Mouse (Mus musculus) embryo, embryonic 9.5 days (tissue): Measurements from ENCODE around the gene Olfr222.

Source experiments
- DNase-seq: peaks from one replicate; pipeline ENCODE4 v3.0.0-alpha.2; 2017; ENCODE audit errors: extremely low spot score

Olfr222 gene

GRCm38 (mm10) chr11:59541324-59541723, 34.7 kb downstream of the Olfr222 start, which contains the start of gene Nlrp3:
Gene Nlrp3 (plus strand): TSS chr11:59541568.
- no peak for DNase-seq

DNA sequence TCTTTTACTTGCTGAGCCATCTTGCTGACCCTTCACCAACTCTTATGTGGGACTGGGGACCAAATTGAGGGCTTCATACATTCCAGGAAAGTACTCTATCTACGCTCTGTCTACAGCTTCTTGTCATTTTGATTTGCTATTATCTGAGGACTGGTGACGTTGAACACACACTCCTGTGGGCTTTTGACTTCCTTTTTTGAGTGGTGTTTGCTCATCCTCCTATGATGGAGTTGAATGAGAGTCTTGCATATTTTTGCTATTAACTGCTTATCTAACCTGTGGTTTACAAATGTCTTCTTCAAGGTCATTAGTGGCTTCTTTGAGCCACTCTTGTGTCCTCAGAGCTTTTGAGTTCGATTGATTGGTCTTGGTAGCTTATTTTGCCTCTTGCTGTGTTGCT, 35.9 kb downstream of the Olfr222 start:
- DNase-seq, result no peak

DNA sequence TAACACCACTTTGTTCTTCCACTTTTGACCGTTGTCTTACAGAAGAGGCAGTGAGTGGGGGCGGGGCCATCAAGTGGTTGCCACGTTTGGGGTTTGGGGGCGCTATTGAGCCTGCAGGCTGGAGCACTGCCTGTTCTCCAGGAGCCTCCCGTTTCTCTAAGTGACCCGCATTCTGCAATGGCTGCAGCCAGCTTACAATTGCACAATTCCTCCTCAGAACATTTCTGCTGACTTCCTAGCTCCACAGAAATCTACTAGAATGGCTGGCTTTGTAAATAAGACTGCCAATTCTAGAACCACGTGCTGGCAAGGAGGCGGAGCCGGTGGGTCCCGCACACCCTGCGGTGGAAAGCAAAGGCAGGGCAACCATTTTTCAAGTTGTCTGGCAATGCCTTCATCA, 37.6 kb downstream of the Olfr222 start:
- no peak for DNase-seq

DNA sequence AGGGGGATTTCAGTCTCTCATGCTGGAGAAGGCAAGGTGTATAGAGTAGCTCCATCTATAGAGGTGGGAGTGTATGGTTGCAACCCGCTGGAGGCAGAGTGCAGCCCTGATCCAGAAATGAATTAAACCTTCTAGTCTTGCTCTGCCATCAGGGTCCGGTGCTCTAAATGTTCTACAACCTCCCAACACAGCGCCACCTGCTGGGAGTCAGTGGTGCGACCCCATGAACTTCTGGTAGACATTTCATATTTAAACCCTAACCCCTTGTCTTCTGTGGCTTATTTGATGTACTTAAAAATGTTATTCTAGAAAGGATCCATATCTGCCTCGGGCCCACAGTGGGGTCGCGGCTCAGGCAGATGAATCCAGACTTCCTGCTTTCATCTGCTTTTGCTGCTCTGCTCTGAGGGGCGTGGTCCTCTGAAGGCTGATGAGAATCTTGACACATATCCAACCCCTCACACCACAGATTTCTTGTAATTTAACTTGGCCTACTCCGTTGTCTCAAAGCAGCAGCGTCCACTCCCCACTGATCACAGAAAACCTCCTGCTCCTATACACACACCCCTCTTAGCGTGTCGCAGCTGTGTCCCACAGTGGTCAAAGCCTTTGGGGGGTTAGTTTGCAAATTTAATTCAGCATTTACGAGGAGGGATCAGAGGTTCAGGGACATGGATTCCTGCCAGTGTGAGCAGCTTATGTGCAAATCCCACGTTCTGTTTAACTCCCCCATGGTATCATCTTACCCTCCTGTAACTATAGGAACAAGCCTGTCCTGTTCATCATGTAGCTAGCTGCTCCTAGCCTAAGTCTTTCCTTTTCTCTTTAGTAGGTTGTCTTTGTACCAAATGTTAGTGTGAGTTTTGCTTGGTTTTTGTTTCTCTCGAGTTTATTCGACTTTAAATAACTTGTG, 38.6 kb downstream of the Olfr222 start:
- DNase-seq, result no peak

- DNase-seq, result no peak
Measured at GRCm38 (mm10) chr11:59531562-59531961, 44.5 kb downstream of the Olfr222 start.

- DNase-seq, result peak; percentile 31
Measured at GRCm38 (mm10) chr11:59530870-59531535, 45.0 kb downstream of the Olfr222 start.

DNA sequence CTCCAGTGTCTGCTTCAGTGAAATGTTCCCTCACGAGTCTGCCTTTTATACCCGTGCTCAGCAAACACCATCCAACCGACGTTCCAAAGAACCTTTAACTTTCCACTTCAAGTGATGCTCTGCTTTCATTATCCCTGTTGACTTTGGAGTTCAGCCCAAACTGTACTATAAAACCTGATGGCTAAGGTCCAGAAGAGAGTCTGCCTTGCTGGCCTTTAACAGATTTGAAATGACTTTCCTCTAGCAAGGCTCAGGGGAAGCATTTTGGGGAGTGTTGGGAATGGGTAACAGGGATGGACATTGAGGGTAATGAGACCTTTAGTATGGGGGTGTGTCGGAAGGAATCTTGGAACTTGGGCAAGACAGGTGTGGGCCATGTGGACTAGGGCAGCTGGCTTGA, 45.8 kb downstream of the Olfr222 start:
- no peak for DNase-seq

GRCm38 (mm10) chr11:59526472-59527080, 49.5 kb downstream of the Olfr222 start, which contains the start of gene Zkscan17:
Gene Zkscan17 (minus strand): TSS chr11:59526751.
- no peak for DNase-seq

GRCm38 (mm10) chr11:59525237-59525636, 50.8 kb downstream of the Olfr222 start:
- peak; percentile 72 for DNase-seq

GRCm38 (mm10) chr11:59524150-59524549, 51.9 kb downstream of the Olfr222 start:
- no peak for DNase-seq
